Mouse (Mus musculus): ENCODE results near the gene Gramd1b.

Gramd1b gene

GRCm38 (mm10) chr9:40336701-40337100 is 194.5 kb downstream of the Gramd1b start:
- no peak for DNase-seq (ENCODE audit: low read depth, low spot score)

DNA sequence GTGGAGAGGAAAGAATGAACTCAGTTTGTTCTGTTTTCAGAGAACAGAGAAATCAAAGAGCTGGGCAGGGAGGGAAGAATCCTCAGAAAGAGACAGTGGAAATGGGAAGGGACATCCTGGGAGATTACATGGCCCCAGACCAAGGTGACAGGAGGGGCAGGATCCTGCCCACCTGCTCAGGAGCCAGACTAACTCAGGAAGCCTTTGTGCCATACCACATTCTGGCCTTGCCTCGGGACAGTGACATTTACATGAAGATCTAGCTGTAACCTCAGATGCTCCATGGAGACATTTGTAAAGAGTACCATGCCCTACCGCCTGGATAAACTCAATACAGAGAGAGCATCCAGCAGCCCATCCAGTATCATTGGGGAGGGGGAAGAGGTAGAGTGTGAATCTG is 196.6 kb downstream of the Gramd1b start:
- DNase-seq (ENCODE audit: low read depth, low spot score): no peak

GRCm38 (mm10) chr9:40333649-40334396 is 197.4 kb downstream of the Gramd1b start:
- peak; percentile 80 for DNase-seq (ENCODE audit: low read depth, low spot score)

GRCm38 (mm10) chr9:40332731-40333648 is 198.2 kb downstream of the Gramd1b start:
- DNase-seq (ENCODE audit: low read depth, low spot score): no peak

DNA sequence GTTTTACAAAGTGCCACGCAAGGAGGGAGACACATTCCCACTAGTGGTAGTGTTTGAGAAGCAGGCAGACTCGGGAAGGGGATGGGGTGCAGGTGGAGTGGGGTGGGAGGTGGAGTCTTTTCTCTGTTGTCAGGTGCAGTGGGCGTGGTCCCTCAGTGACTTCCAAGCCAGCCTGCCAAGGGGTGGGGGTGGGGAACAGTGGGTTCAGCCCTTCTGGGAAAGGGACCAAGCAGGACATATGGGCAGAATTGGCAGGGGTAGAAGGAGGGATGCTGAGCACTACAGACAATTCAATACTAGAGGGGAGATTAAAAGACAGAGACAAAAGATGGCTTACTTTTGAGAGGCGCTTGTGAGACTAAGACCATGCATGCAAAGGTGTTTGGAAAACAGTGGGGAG is 198.9 kb downstream of the Gramd1b start:
- DNase-seq (ENCODE audit: low read depth, low spot score): no peak

DNA sequence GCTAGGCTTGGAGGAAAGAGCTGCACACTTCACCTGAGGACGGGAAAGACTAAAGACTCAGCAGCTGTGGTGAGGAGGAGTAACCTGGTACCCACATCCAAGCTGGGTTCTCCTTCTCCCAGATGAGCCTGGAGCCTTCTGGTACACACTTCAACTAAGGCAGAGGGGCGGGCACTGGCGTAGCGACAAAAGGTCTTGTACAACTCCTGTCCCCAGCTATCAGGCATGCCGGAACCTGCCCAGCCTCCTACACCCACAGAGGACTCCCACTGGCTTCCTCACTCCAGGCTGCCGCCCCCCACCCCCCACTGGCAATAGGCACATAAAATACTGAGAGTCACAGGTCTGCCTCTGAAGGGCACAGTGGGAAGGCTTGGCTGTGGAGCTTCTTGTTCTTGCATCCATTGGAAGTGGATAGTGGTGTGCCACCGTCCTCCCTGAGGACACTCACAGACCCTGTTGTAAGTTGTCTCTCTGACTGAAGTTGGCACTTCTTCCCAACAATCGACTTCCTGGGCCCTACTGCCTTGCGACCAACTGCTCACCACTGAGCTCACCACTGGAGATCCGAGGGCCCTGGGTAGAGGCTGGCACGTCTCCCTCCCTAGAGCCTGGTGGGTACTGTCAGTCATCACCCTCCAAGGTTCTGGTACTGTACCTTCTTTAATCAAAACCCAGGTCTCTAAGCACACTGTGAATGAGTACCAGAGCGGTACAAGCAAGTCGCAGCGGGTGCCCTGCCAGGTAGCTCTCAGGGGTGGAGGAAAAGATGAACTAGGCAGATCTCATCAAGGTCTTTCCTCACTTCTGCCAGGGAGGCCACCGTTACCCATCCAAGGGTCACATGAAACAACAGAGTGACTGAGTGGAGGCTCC is 199.5 kb downstream of the Gramd1b start:
- no peak for DNase-seq (ENCODE audit: low read depth, low spot score)

DNA sequence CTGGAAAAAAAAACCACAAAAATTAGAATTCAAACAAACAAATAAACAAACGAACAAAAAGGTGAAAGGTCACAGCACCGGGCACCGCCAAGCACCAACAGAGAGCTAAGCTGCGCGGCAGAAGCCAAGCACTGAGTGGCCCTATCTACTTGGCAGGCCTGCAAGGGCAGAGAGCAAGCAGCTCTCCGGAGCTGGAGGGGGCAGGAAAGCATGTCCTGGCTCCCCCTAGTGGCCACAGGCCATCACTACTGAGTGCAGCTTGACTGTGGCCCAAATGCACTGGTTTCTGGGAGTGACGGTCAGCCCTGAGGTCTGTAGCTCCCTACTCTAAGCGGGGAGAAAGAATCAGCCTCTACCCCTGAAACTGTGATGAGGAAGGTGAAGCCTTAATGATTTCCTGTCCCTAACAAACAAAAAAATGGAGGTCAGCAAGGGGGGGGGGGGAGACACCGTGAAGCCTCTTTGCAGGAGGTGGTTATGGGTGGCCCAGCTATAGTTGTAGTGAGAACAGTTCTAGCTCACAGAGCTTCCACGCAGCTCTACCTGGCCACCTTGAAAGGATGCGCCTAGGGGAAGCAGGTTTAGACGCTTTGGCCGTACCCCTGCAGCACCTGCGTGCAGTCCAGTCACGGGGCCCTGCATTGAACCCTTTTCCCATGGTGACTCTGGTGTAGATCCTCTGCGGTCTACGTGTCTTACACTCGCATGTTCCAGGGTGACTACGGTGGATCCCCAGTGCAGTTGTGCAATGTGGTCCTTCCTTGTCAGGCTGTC is 200.4 kb downstream of the Gramd1b start:
- peak; percentile 88 for DNase-seq (ENCODE audit: low read depth, low spot score)

GRCm38 (mm10) chr9:40326260-40326915 is 204.8 kb downstream of the Gramd1b start:
- DNase-seq (ENCODE audit: low read depth, low spot score): no peak

DNA sequence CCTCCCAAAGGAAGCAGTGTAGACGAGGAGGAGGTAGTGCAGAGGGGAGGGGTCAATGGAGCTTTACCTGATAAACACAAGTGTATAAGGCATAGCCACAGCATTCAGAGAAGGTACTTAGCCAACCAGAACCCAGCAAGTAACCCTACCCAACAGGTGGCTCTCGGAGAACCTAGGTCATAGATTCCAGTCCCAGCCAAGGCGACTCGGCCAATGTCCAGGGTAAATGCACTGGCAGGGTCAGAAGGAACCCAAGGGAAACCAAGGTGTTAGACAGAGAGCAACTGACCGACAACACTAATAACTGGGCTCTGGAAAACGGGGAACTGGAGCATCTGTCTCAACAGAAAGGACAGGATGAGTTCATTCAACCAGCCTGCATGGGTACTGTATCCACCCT is 206.4 kb downstream of the Gramd1b start:
- DNase-seq (ENCODE audit: low read depth, low spot score): no peak

GRCm38 (mm10) chr9:40324232-40324792 is 206.9 kb downstream of the Gramd1b start:
- DNase-seq (ENCODE audit: low read depth, low spot score): no peak

DNA sequence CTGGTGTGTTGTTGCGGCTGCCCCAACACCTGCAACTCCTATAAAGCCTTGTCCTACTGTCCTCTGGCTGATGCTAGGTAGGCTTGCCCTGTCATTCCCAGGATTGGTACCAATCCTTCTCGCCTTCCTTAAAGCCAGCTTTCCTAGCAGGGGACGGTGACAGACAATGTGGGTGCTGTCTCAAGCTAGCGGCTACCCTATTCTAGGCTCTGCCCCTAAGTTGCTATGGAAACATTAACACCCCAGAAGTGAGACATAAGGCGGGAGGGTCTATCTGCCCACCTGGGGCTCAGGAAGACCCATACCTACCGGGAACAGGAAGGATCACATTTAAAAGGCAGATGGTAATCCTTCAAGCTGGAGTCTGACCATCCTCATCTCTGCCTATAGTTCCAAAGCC is 207.4 kb downstream of the Gramd1b start:
- DNase-seq (ENCODE audit: low read depth, low spot score): no peak

DNA sequence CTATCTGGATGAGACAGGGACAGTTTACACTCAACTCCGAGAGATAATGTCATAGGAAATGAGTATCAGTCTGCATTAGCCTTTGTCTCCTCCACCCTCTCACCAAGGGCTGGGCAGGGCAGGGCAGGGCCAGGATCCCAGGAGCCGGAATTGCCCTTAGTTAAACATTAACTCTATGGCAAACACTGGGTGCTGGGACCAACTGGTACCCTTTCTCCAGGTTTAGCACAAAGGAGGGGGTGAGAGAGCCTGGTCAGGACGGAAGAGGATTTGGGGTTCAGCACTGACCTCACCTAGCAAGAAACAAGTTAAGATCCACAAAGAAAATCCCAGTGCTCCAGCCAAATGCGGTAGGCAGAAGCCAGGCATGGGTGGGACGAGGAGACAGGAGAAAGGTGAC is 208.0 kb downstream of the Gramd1b start:
- no peak for DNase-seq (ENCODE audit: low read depth, low spot score)

GRCm38 (mm10) chr9:40322372-40322771 is 208.8 kb downstream of the Gramd1b start:
- DNase-seq (ENCODE audit: low read depth, low spot score): no peak

DNA sequence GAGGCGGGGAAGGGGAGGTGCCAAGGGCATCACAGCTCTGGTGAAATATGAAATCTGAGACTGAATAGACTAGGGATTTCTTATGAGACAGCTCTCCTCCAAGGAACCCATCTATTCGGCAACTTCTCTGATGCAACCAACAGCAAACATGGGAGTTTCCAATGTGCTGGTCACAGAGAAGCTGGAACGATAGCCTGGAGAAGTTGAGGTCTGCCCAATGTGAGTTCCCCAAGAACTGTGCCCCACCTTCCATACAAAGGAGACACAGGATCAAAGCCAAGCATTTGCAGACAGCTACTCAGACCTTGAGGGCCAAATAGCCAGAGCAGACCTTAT is 209.5 kb downstream of the Gramd1b start:
- no peak for DNase-seq (ENCODE audit: low read depth, low spot score)

DNA sequence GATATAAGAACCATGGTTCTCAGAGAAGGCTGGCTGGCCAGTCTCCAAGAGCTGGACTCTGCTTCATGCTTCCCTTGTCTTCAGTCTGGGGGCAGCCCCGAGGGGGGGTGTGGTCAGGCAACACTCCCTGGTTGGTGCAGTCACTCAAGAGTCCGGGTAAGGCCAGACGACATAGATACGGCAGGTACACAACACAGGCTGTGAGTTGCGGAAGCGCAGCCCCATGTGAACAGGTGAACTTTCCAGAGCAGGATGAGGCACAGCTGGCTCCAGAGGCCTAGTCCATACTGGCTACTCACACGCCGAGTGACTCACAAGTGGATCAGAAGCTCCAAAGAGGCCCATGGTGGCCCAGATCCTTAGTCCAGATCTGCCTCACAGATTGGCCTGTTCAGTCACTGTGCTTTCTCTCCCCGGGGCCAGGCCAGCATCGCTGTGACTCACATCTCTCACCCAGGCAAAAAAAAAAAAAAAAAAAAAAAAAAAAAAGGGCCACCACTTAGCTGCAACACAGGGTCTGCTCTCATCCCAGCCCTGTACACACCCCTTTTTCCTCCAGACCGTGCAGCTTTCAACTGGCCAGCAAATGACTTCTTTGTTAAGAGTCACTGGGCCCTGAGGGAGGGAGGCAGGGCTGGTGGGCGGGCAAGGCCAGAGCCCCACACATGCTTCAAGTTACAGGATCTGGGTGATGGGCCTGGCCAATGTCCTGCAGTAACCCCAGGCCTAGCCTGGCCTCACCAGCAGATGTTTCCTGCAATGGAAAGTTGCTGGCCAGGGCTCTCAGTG is 210.1 kb downstream of the Gramd1b start:
- DNase-seq (ENCODE audit: low read depth, low spot score): peak; percentile 71

DNA sequence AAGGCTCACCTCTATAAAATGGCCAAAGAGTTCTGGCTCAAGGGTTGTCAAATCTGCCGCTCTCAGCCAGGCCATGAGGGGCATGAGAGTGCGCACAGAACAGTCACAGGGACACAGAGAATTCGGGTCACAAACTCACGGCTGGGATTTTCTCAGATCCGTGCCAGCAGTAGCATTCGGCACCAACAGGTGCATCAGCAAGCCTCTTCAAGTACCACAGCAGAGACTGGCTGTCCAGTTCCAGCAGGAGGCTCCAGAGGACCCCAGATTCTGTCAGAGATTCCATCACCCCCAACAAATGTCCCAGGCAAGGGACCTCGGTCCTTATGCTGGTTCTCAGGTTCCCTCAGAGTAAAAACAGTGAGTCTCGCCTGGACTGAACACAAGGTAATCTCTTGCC is 210.8 kb downstream of the Gramd1b start:
- no peak for DNase-seq (ENCODE audit: low read depth, low spot score)

GRCm38 (mm10) chr9:40318771-40319170 is 212.4 kb downstream of the Gramd1b start:
- no peak for DNase-seq (ENCODE audit: low read depth, low spot score)

GRCm38 (mm10) chr9:40317735-40318134 is 213.4 kb downstream of the Gramd1b start:
- no peak for DNase-seq (ENCODE audit: low read depth, low spot score)

DNA sequence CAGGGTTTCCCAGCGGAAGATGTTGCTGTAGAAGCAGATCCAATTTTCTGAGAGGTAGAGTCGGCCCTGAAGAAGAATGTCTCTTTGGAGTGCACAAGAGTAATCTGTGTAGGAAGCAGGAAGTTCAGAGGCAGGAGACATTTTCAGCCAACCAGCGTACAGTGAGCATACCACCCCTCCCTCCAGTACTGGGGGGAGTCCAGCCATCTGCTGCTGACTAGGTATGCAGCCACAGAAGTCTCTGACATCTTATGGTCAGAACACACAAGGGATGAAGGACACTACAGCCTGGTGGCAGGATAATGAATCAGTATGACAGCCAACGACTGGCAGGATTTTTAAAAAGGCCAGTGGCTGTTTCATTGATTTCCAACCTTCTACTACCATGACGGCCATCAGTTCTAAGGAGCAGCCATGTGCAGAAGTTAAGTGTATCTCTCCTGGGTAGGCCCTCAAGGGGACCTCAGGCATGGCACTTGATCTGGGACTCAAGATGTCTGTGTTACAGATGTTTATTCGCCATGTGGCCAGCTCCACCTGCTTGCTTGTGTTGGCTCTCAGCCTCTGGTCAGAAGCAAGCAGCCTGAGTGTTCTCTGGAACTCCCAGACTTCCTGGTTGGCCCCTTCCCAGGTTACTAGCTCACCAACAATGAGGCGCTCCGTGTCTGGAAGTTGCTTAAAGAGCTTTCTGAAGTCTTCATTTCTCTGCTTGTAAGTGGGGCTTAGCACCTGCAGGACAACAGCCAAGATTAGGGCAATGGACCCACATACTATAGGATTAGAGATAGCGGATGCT is 214.1 kb downstream of the Gramd1b start:
- DNase-seq (ENCODE audit: low read depth, low spot score): no peak
